Mouse (Mus musculus): Measurements from ENCODE around the gene Lfng. TPM values are rescaled to one million over a fixed set of nuclear protein-coding genes. Genes with fewer than 3 reads are reported as not detected.

Gene Lfng
- polyA plus RNA-seq, 1 experiment from 2014 or later, result 28.8 TPM

DNA sequence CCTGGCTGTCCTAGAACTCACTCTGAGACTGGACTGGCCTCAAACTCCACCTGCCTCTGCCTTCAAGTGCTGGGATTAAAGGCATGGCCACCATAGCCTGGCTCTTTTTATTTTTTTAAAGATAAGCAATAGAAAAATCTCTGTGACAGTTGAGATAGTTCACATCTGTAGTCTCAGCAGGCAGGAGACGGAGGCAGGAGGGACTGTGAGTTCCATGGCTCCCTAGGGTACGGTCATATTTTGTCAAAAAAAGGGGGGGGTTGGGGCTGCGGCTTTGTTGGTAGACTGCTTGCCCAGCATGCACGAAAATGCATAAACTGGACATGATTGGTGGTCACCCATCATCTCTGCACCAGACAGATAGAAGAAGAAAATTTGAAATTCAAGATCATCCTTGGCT, 35.9 kb upstream of the Lfng start:
- Histone ChIP-seq H3K27ac (no peak overlapping the region), H3K4me2 (no peak overlapping the region), H3K4me1 (peaks cover 32% of the 10 kb centered on the region), H3K36me3 (ENCODE audit: poor library complexity, severe bottlenecking) (no peaks in the 10 kb centered on the region), H3K27me3 (no peaks in the 10 kb centered on the region), H3K4me3 (no peak overlapping the region), H3K9me3 (replicated peaks) (no peaks in the 10 kb centered on the region), H3K9ac (no peak overlapping the region)
- 81% methylated on average over 4 of the region's 4 CpGs for WGBS
- no peak for ATAC-seq

DNA sequence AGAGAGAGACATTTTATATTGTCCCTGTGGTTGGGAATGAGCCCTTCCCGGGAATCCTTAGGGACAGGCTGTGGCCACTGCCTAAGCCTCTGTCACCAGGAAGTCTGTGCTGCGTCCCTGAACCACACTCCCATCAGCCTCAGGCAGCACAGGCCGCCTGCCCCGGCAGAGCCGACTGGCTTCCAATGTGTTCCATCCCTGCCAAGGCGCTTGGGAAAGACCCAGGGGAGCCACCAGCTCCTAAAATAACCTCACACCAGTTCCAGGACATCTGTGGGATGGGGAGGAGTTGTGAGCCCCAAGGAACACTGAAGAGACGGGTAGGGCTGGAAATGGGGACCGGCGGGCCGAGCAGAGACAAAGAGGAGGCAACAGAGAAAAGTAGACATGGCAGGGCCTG, 35.4 kb upstream of the Lfng start:
- no peaks in the 10 kb centered on the region for H3K9me3 ChIP-seq (replicated peaks)
- 66% methylated on average over 10 of the region's 10 CpGs for WGBS
- peaks cover 32% of the 10 kb centered on the region for H3K4me1 ChIP-seq
- no peak overlapping the region for H3K27ac ChIP-seq
- no peak for ATAC-seq
- H3K27me3 ChIP-seq, result no peaks in the 10 kb centered on the region
- H3K36me3 ChIP-seq (ENCODE audit: poor library complexity, severe bottlenecking), result no peaks in the 10 kb centered on the region
- no peak overlapping the region for H3K4me2 ChIP-seq
- H3K9ac ChIP-seq, result no peak overlapping the region
- no peak overlapping the region for H3K4me3 ChIP-seq

DNA sequence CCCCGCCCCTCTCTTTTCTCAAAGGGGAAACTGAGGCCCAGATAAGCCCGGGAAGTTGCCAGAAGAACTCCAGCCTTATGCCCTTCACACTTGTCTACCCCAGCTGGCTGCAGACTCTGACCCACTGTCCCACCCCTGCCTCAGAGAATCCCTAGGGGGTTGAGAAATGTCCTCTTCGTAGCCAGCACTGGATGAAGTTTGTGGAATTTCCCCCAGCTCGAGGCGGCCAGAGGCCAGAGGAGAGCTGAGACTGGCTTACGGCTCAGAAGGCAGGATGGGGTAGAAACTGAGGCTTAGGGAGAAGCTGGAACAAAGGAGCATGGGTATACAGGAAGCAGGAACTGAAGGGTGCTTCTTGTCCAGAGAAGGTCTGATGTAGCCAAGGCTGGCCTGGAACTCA, 34.5 kb upstream of the Lfng start:
- Histone ChIP-seq H3K9me3 (replicated peaks) (no peaks in the 10 kb centered on the region), H3K9ac (no peak overlapping the region), H3K4me3 (no peak overlapping the region), H3K27me3 (no peaks in the 10 kb centered on the region), H3K27ac (no peak overlapping the region), H3K4me2 (no peak overlapping the region), H3K36me3 (ENCODE audit: poor library complexity, severe bottlenecking) (no peaks in the 10 kb centered on the region), H3K4me1 (peaks cover 23% of the 10 kb centered on the region)
- WGBS, result 90% methylated on average over 6 of the region's 6 CpGs
- no peak for ATAC-seq

DNA sequence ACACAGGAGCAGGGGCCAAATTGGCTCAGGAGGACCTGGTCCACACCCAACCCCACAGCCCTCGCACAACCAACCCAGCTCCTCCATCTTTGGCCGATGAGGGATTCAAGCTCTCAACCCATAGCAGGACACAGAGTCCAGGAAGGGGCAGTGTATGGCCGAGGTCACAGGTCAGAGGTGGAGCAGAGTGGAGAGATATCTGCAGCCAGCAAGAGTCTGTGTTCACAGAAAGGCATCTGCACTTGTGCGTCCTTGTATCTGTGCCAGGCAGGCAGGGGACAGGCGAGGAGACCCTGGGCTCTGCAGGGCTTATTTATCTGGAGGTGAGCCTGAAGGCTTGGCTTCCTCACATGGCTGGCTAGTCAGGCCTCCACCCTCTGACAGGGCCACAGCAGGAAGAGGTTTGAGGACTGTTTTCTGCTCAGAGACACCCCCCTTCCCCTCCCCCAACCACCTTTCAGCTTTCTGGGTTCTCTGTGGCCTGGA, 31.7 kb upstream of the Lfng start:
- Histone ChIP-seq H3K27me3 (no peaks in the 10 kb centered on the region), H3K9me3 (replicated peaks) (no peaks in the 10 kb centered on the region), H3K36me3 (ENCODE audit: poor library complexity, severe bottlenecking) (no peaks in the 10 kb centered on the region), H3K4me3 (no peak overlapping the region), H3K4me2 (no peak overlapping the region), H3K27ac (no peak overlapping the region), H3K9ac (no peak overlapping the region), H3K4me1 (peaks cover 22% of the 10 kb centered on the region)
- WGBS, result 69% methylated on average over 5 of the region's 5 CpGs
- ATAC-seq, result no peak

DNA sequence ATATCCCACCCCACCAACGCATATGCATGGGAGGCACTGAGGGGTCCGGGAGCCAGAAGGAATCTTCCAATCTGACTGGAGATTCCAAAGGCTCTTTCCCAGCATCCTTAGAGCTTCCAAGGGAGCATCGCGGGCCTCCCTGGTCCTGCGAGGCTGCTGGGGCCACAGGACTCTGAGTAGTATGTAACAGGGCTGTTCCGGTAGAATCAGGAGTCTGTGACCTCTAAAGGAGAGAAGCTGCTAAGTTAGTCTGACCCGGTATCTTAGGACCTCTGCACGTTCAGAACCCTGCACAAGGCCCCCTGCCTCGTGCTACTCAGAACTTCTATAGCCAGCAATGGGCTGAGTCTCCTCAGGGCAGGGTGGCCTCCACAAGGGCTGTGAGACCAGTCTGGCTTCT, 27.9 kb upstream of the Lfng start:
- Histone ChIP-seq H3K27me3 (no peaks in the 10 kb centered on the region), H3K9ac (peak overlapping the region; percentile 34; the same call in 1 of the 2 replicates), H3K27ac (peak overlapping the region; percentile 60), H3K9me3 (replicated peaks) (no peaks in the 10 kb centered on the region), H3K4me3 (no peak overlapping the region), H3K4me1 (peaks cover 51% of the 10 kb centered on the region), H3K4me2 (no peak overlapping the region), H3K36me3 (ENCODE audit: poor library complexity, severe bottlenecking) (no peaks in the 10 kb centered on the region)
- ATAC-seq, result no peak
- 22% methylated on average over 9 of the region's 9 CpGs for WGBS

DNA sequence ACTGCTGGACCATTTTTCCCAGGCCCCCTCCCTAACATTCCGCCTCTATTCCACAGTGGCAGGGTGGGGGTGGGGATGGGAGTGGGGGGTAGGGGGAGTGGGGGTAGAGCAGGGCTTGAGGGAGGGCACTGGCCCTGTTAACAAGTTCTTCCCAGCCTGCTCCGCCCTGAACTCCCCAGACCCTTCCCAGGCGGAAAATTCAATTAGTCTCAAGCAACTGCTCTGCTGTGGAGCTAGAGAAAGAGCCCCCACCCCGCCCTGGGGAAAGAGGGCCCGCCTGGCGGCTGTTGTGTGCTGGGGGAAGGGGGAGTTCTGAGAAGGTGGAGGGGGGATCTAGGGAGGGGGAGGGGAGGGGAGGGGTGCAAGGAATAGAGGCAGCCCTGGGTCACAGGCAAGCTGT, 27.3 kb upstream of the Lfng start:
- Histone ChIP-seq H3K9ac (no peak overlapping the region), H3K4me3 (no peak overlapping the region), H3K27ac (peak overlapping the region; percentile 60), H3K4me2 (no peak overlapping the region), H3K9me3 (replicated peaks) (no peaks in the 10 kb centered on the region), H3K4me1 (peaks cover 56% of the 10 kb centered on the region), H3K27me3 (no peaks in the 10 kb centered on the region), H3K36me3 (ENCODE audit: poor library complexity, severe bottlenecking) (no peaks in the 10 kb centered on the region)
- 4% methylated on average over 6 of the region's 6 CpGs for WGBS
- ATAC-seq, result peak; percentile 66; the same call in 1 of the 2 replicates

DNA sequence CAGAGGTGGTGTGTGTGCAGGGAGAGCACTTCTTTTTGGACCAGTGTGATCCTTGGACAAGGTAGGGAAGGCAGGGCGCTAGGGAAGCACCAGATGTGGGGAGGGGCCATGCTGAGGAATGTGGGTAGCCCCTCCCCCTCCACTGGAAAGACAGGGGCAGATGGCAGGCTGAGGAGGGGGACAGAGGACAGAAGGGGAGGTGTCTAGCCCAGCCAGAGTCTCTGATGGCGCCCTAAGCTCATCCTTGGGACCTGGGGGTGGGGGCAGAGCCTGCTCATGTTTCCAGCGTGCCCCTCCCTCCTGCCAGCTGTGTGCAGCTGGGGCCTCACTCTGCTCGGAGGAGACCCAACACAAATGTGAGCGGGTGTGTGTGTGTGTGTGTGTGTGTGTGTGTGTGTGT, 25.6 kb upstream of the Lfng start:
- H3K27me3 ChIP-seq, result no peaks in the 10 kb centered on the region
- H3K4me2 ChIP-seq, result no peak overlapping the region
- H3K9ac ChIP-seq, result no peak overlapping the region
- no peak overlapping the region for H3K4me3 ChIP-seq
- no peaks in the 10 kb centered on the region for H3K36me3 ChIP-seq (ENCODE audit: poor library complexity, severe bottlenecking)
- no peaks in the 10 kb centered on the region for H3K9me3 ChIP-seq (replicated peaks)
- peaks cover 61% of the 10 kb centered on the region for H3K4me1 ChIP-seq
- no peak overlapping the region for H3K27ac ChIP-seq
- WGBS, result 5% methylated on average over 5 of the region's 5 CpGs
- ATAC-seq, result no peak

DNA sequence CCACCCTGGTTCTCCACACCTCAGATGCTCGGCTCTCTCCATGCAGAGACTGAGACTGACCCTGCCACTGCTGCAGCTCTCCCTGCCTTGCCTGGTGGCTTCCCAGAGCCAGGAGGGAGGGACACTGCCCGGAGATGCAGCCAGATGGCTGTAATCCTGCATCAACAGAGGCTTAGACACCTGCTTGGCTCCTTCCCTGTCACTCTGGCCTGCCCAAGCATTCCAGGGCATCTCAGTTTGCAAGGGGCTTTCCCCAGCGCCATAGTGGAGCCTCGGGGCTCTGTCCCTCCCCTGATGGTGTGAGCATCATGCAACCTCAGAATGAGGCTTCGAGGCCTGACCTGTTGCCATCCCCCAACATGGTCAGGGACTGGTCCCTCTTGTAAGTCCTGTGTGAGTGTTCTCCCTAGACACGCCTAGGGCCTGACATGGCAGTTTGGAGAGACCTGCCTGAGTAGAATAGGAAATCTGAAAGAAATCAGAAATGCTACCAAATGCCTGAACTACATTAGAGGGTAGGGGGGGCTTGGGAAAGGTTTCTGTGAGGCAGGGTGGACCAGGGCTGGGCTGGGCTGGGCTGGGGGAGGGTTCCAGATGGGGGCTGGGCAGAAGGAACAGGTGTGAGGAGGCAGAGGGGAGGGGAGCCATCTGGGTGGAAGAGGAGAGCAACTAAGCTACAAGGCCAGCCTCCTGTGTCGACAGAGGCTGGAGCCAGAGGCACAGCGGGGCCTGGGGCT, 24.0 kb upstream of the Lfng start:
- peak; percentile 42; the same call in 1 of the 2 replicates for ATAC-seq
- H3K36me3 ChIP-seq (ENCODE audit: poor library complexity, severe bottlenecking), result no peaks in the 10 kb centered on the region
- no peaks in the 10 kb centered on the region for H3K27me3 ChIP-seq
- 11% methylated on average over 8 of the region's 8 CpGs for WGBS
- peak overlapping the region; percentile 85 for H3K27ac ChIP-seq
- peak overlapping the region; percentile 19; the same call in 1 of the 2 replicates for H3K4me2 ChIP-seq
- H3K4me3 ChIP-seq, result no peak overlapping the region
- peaks cover 64% of the 10 kb centered on the region for H3K4me1 ChIP-seq
- no peaks in the 10 kb centered on the region for H3K9me3 ChIP-seq (replicated peaks)
- 0 out of 2 replicates have a peak overlapping the region, but pooled peaks have one; percentile 27 for H3K9ac ChIP-seq

DNA sequence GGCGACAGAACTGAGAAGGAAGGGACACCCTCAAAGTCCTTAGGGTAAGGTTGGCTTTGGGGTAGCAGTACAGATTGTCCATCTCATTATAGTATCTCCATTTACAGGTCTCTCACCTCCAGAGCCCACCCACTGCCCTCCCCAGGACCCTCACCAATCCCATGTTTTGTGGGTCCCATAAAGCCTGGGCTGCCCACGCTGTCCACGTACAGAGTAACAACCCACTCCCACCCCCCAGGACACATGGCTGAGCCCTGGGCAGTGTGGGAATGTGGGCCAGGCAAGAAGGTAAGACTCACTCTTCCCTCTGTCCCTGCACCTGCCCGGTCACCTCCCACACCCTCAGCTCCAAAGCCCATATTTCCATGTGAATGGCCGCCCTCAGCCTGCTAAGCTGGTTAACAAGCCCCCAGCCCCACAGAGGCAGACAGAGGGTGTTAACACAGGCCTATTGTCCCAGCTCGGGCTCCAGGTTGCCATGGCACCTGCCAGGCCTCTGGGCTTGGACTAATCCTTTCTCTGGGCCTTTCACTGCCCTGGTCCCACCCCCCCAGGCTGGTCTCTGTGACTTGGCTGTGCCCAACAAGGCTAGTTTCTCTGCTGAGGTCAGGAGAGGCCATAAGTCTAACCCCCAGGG, 23.3 kb upstream of the Lfng start:
- peaks cover 62% of the 10 kb centered on the region for H3K4me1 ChIP-seq
- peak overlapping the region; percentile 19; the same call in 1 of the 2 replicates for H3K4me2 ChIP-seq
- H3K4me3 ChIP-seq, result no peak overlapping the region
- no peaks in the 10 kb centered on the region for H3K36me3 ChIP-seq (ENCODE audit: poor library complexity, severe bottlenecking)
- H3K27me3 ChIP-seq, result no peaks in the 10 kb centered on the region
- WGBS, result 3% methylated on average over 6 of the region's 6 CpGs
- peak overlapping the region; percentile 85 for H3K27ac ChIP-seq
- ATAC-seq, result peak; percentile 85
- no peaks in the 10 kb centered on the region for H3K9me3 ChIP-seq (replicated peaks)
- 0 out of 2 replicates have a peak overlapping the region, but pooled peaks have one; percentile 27 for H3K9ac ChIP-seq

DNA sequence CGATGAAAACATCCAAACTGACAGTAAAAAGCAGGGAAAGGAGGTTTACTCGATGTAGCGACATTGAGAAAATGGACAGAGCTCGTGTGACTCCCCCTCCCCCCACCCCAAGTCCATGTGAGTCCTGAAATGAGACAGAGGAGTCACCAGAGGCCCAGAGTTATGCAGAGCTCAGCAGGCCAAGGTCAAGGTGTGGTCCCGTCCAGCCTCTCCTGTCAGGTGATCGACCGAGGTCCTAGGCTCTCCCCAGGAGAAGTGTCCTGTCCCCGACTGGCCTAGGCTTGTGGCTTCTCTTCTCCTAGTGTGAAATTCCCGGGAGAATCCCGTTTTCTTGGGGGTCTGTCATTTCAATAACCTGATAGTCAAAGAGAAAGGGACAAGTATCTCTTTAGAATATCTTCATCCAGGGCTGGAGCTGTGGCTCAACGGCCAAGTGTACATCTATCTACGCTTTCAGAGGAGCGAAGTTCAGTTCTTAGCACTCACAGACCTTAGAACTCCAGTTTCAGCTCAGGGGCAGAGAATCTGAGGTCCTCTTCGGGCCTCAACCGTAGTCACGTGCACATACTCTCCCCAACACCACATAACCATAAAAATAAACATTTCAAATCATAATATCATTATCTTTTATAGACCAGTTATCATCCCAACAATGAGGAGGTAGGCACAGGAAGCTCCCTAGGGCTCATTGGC, 17.9 kb upstream of the Lfng start:
- Histone ChIP-seq H3K27me3 (no peaks in the 10 kb centered on the region), H3K4me1 (peaks cover 13% of the 10 kb centered on the region), H3K4me3 (no peak overlapping the region), H3K27ac (no peak overlapping the region), H3K4me2 (no peak overlapping the region), H3K9ac (no peak overlapping the region), H3K36me3 (ENCODE audit: poor library complexity, severe bottlenecking) (no peaks in the 10 kb centered on the region), H3K9me3 (replicated peaks) (no peaks in the 10 kb centered on the region)
- no peak for ATAC-seq
- WGBS, result 92% methylated on average over 16 of the region's 16 CpGs

DNA sequence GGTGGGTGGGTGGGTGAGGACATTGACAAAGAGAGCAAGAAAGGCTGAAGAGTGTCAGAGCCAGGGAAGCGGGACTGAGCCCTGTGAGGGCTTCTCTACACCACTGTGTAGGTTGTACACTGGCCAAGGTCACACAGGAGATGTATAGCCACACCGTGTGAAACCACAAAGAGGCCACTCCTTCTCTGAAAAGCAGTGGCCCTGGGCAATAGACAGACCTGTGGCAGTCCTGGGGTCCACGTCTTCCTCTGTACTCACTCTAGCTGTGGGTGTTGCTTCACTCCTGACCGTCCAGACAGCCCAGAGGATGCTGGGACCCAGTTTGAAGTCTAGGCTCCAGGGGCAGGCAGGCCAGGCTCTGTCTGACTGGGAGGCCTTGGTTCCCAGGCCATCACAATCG, 12.3 kb upstream of the Lfng start:
- WGBS, result 60% methylated on average over 5 of the region's 5 CpGs
- H3K4me3 ChIP-seq, result no peak overlapping the region
- ATAC-seq, result no peak

DNA sequence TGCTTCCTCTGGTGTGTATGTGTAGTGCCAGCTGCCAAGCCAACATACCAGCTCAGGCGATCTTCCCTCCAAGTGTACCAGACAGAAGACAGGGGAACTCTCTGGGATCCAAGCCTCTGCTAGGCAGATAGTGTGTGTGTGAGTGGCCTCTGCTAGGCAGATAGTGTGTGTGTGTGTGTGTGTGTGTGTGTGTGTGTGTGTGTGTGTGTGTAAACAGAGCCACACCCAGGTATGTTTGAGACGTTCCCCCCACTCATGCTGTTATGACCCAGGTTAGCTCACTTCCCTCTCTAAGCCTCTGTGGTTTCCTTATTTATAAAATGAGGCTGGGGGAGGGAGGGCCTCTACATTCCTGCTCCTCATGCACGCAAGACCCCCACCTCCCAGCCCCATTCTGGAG, 10.7 kb upstream of the Lfng start:
- H3K4me1 ChIP-seq, result peaks cover 3% of the 10 kb centered on the region; the same call in 1 of the 2 replicates
- 69% methylated on average over 3 of the region's 3 CpGs for WGBS
- H3K9me3 ChIP-seq (replicated peaks), result no peaks in the 10 kb centered on the region
- H3K4me3 ChIP-seq, result no peak overlapping the region
- ATAC-seq, result no peak
- no peak overlapping the region for H3K9ac ChIP-seq
- no peaks in the 10 kb centered on the region for H3K36me3 ChIP-seq (ENCODE audit: poor library complexity, severe bottlenecking)
- no peaks in the 10 kb centered on the region for H3K27me3 ChIP-seq
- H3K4me2 ChIP-seq, result no peak overlapping the region
- no peak overlapping the region for H3K27ac ChIP-seq

More for the DNA sequence above, 12.3 kb upstream of the Lfng start:
- Histone ChIP-seq H3K27ac (no peak overlapping the region), H3K4me2 (no peak overlapping the region), H3K9me3 (replicated peaks) (no peaks in the 10 kb centered on the region), H3K36me3 (ENCODE audit: poor library complexity, severe bottlenecking) (no peaks in the 10 kb centered on the region), H3K27me3 (no peaks in the 10 kb centered on the region), H3K9ac (no peak overlapping the region), H3K4me1 (no peaks in the 10 kb centered on the region; the same call in 1 of the 2 replicates)

All from forebrain, embryonic 13.5 days (tissue).